Mouse (Mus musculus) left cerebral cortex, adult 11 months (tissue): Measurements from ENCODE around the gene Gm45140.

Experiments
- DNase-seq: peaks from one replicate; pipeline ENCODE4 v3.0.0; 2022; ENCODE audit warnings: low spot score

Gene Gm45140

DNA sequence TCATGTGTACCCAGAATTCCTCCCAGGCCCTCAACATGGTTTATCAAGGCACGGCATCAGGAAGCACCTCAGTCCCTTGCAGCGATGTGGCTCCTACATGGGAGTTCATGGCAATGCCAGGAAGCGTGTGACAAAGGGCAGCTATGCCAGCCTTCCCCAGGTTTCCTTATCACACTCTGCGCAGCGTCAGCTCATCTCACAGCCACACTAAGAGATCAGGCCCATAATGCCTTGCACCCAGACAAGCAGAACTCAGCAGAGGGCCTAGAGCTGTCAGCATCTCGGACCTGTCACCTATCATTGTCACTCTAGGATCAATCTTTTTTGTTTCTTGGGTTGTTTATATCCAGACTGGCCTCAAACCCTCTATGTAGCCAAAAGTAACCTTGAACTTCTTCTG is 36.0 kb downstream of the Gm45140 start:
- DNase-seq, result no peak

DNA sequence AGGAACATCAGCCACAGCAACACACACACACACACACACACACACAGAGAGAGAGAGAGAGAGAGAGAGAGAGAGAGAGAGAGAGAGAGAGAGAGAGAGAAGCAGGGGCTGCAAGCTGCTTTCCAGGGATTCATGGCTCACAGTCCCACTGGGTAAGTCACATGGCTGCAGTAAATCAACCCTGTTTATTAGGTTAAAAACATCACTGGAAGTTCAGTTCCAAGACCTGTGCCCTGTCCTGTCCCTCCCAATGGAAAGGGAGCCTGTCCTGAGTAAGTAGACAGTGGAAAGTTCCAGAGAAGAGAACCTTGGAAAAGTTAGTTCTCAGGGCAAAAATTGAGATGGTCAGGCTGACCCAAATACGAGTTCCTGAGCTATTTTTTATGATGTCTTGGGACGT is 38.3 kb downstream of the Gm45140 start:
- no peak for DNase-seq

DNA sequence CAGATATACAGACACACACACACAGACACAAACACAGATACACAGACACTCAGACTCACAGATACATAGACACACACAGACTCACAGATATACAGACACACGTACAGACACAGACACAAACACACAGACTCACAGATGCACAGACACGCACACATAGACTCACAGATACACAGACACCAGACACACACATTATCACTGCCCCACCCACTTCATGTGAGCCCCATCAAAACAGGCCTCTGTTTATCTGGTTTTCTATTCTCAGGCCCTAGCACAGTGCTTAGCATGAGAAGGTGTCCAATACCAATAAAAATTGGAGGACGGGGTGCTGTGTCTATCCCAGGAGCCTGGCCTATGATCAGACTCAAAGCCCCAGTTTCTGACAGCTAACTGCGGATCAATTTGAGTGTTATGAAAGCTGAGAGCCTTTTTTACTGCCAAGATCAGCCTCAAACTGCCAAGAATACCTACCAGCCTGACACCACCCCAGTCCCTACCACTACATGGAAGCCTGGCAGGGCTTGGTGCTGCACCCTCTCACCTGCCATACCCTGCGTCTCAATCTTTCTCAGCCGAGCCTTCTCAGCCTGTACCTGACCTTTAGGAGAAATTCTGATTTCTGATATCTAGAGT is 39.2 kb downstream of the Gm45140 start:
- DNase-seq, result no peak

DNA sequence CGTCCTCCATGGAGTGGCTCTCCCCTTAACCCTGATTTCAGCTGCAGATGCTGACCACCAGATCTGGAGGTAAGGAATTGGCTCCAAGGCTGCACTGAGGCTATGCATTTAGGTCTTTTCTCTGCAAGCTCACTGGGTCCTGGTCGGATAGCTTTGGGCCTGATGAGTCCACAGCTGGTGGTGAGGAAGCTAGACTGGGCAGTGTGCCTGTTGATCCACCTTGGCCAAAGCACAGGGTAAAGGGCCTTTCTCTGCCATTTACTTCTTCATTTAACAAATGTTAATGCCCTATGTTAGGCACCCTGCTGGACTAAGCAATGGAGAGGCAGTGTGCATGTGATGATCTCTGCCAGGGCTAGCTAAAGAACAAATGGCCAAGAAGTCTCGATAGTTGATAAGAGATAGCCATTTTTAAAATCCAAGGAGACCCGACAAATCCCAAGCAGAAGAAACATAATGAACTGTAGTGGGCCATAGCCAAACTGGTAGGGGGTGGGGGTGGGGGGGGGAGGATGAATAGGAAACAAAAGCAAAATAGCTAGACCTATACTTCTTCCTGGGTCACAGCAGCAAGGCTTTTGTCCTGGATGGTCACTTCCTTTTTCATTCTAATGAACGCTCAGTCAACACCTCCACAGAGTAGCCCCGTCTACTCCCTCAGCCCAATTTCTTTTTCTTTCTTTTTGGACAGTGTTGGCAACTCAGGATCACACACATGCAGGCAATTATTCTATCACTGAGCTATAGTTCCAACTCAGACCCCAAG is 40.0 kb downstream of the Gm45140 start:
- no peak for DNase-seq

DNA sequence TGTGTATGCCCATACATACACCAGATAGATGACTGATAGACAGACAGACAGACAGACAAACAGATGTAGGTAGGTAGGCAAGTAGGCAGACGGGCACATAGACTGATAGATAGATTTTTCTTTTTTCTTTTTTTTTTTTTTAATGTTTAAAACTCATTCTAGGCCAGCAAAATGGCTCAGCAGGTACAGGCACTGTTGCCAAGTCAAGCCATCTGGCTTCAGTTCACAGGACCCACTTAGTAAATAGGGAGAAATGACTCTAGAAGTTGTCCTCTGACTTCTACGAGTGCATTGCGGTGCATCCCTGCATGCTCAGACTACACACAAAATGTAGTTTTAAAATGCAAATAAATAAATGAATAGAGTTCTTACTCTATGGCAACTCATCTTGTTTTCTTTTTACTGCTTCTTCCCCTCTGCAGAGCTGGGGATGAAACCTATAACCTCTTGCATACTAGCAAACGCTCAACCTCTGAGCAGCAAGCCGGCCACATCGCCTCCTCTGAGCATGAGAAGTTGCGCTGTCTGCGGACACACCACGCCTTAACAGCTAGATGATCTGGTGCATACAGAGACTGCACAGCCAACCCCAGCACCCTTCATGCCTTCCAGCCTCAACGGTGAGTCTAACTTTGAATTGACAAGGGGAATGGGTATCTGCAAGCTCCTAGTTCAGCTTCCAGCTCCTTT is 41.6 kb downstream of the Gm45140 start:
- DNase-seq, result no peak

DNA sequence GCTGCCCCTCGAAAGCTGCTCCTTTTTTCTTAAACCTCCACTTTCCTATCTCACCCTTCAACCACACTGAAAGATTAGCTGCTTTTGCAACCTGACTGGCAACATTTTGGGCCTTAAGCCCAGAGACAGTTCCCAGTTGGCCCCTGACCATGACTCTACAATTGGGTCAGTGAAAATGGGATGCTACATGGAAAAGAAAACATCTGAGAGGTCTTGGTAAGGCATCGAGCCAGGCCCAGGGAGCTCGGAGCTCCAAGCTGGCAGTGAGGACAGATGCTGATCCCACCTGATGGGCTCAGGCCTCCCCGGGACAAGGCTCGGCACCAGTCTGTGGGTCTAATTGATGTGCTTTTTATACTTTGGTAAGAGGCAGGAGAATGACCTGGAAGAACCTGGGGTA is 43.8 kb downstream of the Gm45140 start:
- DNase-seq, result no peak

DNA sequence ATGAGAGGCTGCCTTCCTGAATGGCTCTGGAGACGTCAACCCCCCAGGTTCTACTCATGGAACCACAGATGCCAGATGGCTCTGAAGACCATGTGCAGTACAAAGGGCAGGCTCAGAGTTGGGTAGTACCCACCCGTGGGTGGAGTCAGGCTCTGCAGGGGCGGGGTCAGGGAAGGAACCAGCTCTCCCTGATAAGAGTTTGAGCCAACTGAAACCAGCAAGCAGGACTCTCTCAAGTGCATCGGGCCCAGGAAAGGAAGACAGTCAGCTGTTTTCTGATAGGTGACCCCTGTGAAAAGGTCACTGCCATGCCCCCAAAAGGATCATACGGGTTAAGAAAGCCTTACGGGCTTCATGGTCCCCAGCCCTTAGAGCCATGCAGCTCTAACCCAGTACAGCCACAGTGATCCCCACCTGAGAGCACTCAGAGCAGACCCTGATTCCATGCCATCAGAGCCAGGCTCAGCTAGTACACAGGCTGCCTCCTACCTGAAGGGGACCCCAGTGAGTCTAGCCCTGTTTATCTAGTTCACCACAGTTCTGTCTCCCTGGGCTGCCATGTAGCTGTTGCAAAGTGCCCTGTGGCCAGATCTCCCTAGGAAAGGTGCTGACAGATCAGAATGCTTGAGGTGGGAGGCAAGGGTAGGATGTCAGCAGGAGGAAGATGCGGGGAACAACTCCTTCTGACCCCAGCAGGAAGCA is 44.7 kb downstream of the Gm45140 start:
- no peak for DNase-seq

DNA sequence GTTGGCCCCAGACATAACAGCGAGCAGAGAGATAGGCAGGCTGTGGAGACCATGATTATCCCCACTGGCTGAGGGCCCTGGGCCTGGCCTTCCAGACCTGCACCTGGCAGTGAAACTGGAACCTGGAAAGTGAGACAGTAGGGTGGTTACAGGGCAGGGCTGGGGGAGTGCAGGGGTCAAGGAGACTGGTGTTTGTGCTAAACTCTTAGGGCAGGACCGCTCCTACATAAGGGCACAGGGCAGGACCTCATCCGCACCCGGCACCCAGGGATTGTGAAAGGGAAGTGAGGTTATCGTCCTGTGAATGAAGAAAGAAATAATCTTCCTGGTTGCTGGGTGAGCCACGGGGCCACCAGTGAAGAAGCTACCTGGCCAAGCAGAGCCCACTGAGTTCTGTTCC is 45.8 kb downstream of the Gm45140 start:
- DNase-seq, result no peak

DNA sequence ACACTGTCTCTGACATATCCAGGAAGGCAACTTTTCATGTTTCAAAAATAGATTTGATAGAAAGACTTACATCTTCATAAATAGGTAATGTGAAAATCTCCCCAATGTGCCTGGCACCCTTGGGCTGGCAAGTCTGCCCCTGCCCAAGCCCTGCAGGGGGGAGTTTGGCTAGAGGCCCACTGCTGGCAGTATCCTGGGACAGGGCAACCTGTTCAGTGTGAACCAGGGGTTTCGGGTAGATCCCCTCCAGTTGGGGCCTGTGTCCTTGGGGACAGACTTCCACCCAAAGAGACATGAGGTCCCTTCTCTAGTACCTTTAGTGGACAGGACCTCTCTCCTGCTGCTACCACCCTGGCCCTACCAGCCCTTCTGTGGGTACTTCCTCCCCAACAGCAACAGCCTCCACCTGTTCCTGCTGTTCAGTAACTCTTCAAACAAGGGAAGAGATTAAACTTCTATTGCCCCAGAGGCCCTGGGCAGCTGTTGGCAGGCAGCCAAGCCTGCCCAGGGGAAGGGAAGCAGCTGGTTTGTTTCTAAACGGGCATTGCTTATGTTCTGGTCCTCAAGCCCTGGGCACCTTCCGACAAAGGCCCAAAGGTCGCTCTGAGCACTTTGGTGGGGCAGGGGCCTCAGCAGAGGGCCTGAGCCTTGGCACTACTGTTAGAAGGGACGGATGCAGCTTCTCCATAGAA is 46.6 kb downstream of the Gm45140 start:
- DNase-seq, result no peak

DNA sequence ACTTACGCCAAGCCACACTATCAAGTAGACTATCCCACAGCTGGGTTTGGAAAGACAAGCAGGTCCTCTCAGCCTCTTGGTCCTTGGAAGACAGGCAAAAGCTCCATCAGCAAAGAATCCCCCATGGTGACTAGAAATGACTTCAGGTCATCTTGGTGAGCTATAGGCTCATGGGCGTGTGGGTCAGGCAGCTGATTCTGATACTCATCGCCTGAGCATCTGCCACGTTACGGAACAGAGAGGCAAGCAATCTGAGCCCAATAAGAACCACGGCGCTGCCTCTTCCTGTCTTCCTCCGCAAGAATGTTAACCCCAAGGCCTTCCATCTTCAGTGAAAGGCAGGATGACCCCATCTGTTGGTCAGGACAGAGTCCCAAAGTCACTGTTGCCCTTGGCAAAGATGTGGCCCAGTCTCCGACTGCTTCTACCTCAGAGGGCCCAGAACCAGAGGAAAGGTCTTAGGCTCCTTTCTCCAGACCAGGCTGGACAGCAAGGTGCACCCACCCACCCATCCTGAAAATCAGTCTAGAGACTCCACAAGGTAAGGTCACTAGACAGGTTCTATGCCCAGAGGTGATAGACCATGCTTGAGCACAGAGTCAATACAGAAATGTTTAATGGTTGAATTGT is 47.2 kb downstream of the Gm45140 start:
- DNase-seq, result no peak

DNA sequence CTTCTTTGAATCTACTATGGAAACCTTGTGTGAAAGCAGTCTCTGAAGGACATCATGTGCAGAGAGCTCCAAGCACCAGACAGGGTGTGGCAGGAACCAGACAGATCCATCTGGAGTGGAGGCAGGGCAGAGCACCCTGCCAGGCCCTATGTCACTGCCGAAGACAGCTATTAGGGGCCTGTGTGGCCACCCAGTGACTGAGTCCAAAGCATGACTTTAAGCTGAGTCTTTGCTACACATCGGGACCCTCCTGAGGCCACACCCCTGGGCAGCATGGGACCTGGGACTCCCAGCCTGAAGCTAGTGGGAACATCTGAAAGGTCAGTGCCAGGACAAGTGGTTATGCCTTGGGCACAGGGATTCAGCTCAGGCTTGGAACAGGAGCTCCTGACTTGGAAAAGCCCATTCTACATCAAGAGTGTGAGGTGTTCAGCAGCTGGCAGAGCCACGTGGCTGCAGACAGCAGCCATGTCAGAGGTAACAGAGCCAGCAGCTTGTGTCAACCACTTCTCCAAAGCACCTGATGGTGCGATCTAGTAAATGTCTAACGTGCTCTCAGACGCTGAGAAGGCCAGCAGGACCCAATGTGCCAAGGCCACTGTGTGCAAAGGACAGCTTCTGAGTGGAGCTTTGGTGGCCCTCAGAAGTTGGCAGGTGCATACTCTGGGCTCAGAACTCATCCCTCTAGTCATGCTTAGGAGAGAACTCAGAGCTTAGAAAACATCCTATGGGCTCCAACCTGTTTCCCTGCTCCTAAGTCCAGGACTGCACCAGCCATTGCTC is 48.3 kb downstream of the Gm45140 start:
- no peak for DNase-seq

DNA sequence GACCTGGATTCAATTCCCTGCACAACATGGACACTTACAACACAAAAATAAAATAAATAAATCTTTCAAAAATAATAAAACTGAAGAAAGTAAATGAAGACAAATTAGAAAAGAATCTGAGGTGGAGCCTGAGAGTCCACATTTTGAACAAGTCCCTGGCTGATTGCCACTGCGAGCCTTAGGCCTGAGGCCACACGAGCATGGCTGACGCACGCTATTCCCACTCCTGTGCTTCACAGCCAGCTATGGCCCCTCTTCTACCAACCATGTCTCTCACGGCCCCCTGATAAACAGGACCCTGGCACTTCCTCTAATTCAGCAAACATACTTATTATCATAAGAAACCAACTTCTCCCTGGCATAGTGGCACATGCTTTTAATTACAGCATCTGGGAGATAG is 49.0 kb downstream of the Gm45140 start:
- no peak for DNase-seq

DNA sequence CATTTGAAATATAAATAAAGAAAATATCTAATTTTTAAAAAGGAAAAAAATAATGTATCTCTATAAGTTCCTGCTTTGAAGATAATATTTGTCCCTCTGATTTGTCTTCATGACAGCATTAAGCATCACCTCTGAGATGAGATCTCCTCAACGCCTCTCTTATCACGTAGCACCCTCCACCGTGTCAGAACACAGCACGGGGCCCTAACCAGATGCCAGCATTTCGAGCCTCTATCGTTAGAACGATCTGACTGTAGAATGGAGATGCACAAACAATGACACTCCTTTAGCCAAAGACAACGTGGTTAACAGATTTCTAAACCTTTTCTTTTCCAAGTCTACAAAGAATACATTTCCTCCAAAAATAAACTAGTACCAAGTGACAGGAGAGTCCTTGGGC is 51.6 kb downstream of the Gm45140 start:
- no peak for DNase-seq

DNA sequence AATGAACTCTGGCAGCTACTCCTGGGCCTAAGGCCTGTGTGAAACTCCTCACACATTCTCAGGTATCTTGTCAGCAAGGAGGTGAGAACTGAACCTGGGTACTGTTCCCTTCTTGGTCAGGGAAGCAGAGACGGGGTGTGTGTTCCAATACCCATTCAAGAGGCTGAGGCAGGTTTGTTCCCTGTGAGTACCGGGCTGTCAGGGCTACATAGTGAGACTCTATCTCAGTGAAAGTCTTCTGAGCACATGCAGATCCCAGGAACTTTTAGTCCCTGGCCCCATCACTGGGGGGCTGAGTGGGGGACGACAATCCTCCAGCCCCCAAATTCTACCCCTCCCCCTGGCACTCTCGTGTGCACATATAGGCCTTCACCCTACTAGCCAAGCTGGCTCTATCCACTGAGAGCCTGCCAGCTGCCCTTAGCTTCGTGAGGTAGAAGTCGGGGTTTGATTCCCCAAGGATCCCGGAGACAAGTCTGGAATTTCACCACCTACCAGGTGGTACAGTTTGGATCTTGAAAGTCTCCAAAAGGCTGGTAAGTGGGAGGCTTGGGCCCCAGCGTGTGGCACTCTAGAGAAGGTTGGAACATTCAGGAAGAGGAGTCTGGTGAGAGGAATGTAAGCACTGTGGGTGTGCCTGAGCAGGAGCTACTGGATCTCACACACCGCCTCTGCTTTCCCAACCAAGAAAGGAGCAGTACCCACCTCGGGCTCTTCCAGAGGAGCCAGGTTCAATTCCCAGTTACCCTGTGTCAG is 54.9 kb downstream of the Gm45140 start:
- DNase-seq, result no peak

DNA sequence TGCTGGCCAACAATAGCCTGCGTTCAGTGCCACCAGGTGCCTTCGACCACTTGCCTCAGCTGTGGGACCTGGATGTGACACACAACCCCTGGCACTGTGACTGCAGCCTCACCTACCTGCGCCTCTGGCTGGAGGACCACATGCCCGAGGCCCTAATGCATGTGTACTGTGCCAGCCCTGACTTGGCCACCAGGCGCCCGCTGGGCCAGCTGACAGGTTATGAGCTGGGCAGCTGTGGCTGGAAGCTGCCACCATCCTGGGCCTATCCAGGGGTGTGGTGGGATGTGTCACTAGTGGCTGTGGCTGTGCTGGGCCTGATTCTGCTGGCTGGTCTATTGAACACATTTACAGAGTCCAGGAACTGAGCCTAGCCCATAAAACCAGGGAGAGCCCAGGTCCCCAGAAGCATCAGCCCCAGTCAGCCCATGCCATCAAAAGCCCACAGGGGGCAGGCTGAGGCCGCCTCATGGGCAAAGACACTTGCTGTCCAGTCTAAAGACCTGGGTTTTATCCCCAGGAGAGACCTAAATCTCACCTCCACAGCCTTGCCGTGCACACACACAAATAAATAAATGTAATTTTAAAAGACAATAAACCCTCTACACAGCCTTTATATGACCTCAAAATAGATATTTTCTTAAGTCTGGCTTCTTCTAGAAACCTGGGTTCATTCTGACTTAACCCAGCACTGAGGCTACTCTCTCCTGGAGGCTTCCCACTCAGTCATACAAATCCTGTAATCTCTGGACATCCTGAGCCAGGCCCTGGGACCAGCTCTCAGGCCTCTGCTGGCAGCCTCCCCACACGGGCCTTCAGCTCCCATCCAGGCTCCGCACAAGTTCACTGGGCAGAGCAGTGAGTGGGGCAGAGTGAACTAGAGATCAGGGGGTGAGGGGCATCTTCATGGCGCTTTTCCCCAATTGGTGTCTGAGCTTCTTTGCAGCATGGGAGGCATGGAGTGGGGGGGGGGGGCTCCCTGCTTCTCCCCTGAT is 56.1 kb downstream of the Gm45140 start:
- no peak for DNase-seq

DNA sequence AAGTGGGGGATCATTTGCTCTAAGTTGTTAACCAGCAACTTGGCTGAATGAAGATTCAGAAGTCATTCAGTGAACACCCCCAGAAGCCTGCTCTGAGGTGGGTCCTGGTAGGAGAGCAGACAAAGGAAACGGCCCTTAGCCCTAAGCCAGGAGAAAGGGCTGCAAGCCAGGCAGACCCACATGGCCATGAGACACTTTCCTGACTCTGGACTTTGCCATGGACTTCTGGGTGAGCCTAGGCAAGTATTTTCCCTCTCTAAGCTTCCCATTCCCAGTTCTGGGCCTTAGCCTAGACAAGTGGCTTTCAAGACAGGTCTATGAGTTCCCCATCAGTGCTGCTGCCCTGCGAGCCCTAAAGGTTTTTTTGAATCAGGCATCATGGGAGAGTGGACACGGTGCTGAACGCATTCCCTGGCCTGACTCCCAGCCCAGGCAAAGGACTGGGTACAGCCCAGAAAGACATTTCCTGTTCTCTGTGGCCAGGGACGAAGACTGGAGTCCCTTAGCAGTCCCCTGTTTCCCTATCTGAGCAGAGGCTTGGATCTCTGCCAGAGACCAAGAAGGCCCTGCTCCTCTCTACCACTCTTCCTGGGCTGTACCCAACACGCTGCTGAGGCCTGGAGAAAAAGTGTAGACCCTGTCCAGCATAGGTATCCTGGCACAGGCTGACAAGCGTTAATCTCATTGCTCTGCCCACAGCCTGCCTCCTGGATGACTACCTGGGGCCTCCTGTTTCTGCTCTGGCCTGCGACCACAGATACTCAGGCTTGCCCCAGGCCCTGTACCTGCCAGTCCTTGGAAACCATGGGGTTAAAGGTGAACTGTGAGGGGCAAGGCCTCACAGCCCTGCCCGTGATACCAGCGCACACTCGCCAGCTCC is 57.1 kb downstream of the Gm45140 start:
- no peak for DNase-seq

DNA sequence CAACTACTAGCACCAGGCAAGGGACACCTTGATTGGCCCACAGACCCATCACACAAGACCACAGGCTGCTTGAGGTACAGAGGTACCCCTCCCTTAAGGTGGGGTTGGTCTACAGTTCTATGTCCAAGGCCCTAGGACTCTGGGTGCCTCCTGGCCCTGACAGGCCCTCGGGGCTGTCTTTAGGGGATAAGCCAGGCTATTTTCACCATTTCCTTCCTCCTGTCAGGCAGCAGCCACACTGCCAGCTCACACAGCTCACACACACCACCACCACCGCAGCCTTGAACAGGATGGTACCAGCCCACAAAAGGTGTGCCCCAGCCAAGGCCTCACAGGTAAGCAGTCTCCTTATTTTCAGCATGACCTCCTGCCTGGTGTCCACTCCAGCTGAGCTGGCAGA is 57.8 kb downstream of the Gm45140 start, which contains the start of gene Gp9:
Gene Gp9 (plus strand): TSS at position 231 of the 400 bp plus-strand sequence.
- DNase-seq, result no peak

DNA sequence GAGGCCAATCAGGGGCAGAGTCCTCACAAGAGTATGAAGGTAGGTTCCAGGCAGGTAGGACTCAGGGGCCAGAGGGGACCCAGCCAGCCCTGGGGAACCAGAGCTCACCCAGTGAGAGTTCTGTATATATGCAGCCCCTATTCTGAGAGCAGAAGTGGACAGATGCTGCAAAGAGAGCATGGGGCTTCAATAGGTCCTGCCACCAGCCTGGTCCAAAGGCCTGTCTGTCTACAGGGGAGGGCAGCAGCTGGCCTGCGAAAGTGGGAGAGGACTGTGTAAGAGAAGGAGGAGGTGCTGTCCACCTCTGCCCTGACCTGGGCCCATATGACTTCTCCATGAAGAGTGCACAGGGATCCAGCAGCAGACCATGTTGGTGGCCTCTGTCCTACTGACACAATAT is 58.9 kb downstream of the Gm45140 start:
- no peak for DNase-seq
